Mouse (Mus musculus) gastrocnemius, postnatal 10 days (tissue): ENCODE data around the gene Ptger4. TPM values are rescaled to one million over a fixed set of nuclear protein-coding genes. Genes with fewer than 3 reads are reported as not detected.
"Not testable (repeated sequence)": the region's sequence is repeated elsewhere in the genome, so short reads cannot be mapped to it uniquely, and the experiment has no call there.

ENCODE experiments used
- DNase-seq: peaks from one replicate; pipeline ENCODE4 v3.0.0; 2021; ENCODE audit warnings: mixed read lengths
- total RNA-seq, 2 experiments: library from RNA; stranded (reverse); gene quantifications; 2 replicates each; pipeline ENCODE4 v1.2.3; 2021

Gene Ptger4
- total RNA-seq, 2 experiments from 2014 or later, result 0.94 to 1.5 TPM

DNA sequence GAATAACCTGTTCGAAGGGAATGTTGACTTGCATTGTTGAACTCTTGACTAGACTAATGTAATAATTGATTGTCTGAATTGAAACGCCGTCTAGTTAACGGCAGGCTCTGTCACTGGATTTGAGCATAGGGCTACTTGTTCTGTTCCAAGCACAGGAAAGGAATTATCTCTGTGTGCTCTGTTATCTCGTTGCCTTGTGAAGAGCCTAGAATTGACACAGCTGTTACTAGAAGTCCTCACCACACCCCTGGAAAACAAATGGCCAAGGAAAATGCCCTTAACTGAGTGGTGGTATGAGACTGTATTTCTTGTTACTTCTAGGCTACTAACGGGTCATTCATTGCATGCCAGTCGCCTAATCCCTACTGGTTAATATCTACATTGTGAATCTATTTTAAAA lies 5.9 kb downstream of the Ptger4 start:
- DNase-seq, result no peak

- no peak for DNase-seq
These were observed 6.9 kb downstream of the Ptger4 start for GRCm38 (mm10) chr15:5237012-5237660.

DNA sequence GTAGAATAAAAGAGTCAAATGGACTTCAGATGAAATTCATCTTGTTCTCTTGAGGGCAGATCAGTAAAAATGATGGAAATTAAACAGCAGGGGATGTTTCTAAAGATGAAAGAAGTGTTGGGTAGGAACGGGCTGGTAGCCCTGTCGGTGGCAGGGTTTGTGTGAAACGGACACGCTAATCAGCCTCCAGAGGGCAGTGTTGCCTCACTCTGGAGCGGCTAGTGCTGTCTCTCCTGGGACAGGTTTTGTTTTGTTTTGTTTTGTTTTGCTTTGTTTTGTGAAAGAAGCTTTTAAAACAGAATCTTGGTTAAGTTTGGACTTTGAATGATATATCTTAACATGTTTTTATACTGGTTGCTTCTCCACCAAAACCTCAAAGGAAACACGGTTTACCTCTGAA lies 7.4 kb downstream of the Ptger4 start:
- peak; percentile 78 for DNase-seq

DNA sequence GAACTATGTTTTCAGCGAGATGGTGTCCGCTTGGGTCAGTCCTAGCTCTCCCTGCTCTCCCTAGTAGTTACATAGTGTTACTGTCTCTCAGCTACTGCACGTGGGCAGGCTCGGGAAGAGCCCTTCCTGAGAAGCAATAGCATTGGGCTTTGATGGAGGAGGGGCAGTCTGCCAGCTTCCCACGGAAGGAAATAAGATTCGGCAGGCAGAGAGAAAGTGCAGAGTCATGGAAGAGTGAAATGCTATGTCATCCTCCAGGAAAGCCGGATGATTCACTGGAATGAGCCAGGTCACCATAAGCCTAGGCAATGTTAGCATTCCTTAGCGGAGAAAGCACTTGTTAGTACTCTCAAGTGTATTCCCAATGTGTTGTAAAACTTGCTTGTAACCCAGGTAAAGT lies 8.5 kb downstream of the Ptger4 start:
- DNase-seq, result peak; percentile 40

DNA sequence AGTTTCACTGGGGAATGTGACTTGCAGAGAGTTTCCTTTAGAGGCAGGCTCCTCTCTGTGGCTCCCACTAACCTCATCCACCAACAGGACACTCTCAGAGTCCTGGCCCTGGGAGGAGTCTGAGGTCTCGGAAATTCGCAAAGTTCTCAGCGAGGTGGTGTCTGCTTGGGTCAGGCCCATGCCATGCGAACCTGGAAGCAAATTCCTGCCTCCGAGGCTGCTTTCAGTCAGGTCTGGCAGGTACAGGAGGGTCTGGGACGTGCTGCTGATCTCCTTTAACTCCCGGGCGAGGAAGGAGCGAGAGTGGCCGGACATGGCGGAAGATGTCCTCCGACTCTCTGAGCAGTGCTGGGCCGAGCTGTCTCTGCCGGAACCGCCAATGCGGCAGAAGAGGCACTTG lies 9.3 kb downstream of the Ptger4 start:
- no peak for DNase-seq

DNA sequence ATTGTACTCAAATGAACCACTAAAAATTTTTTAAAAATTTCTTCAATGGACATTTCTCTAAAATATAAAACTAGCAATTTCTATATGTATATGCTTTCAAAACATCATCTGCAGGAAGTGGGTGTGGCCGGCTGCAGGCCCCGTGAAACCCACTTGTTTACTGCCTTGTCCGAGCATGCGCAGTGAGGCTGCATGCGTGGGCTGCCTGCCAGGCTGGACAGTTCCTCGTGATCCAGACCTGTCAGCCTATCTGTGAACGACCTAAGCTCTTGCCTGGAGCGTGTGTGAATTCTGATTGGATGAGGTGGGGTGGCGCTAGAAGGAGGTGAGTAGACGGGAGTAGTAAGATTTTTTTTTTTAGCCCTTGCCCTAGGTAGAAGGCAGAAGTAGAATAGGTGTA lies 13.2 kb downstream of the Ptger4 start:
- DNase-seq, result not testable (repeated sequence)

DNA sequence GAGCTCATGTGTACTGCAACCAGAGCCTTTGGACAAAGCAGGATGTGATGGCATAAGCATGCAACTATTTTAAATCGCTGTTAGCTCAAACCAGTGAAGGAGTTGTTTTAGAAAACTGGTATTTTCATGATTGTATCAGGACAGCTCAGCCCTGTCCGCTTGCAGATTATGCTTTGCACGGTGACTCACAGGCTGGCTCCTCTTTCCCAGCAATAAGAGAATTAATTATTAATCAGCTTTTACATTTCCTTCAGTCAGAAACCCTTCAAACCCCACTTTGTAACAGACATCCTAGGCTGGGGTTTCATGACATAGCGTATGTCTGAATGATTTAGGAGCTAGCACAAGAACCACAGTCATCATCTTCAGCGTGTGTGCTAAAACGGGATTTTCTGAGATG lies 23.5 kb downstream of the Ptger4 start:
- DNase-seq, result no peak

DNA sequence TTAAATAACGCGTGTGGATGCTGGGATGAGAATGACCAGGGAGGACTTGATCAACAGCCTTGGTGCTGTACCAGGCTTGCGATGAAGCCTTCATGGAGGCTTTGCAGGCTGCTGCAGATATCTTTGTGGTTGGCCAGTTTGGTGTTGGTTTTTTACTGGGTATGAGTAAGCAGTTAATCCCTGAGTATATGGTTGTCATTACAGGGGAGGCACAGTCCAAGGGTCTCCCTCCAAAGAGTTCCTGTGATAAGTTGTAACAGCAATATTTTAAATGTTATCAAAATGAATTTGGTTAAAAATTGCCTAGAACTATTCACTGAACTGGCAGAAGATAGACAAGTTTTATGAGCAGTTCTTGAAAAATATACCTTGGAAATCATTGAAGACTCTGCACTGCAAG lies 34.9 kb downstream of the Ptger4 start:
- DNase-seq, result no peak

DNA sequence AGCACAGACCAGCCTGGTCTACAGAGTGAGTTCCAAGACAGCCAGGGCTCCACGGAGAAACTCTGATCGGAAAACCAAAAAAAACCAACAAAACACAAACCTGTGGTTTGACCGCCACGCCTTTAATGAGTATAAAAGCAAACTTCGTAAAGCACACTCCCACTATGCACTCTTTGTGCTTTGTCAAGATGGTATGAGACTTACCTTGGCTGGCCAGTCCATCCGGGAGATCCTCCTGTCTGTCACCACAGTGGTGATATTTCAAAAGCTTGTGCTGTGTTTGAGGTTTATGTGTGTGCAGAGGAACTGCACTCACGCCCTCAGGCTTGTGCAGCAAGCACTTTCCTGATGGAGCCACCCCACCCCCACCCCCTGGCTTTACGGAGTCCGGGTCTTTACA lies 38.8 kb downstream of the Ptger4 start:
- no peak for DNase-seq

DNA sequence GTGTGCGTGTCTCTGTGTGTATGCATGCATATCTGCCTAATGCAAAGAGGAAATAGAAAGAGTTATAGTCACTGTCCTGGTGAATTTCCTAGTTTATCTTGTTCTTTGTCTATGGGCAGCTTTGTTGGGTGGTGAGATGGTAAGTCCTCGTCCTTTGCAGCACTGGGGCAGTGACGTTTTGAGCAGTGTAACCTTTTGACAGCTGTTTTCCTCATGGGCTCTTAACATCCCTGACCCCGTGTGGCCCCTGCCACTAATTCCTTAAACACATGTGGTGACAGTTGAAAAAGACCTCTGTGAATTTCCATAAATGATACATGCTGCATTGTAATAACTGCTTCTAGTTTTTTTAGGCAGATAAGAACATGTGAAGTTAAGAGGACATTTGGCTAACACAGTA lies 47.3 kb downstream of the Ptger4 start:
- DNase-seq, result no peak

DNA sequence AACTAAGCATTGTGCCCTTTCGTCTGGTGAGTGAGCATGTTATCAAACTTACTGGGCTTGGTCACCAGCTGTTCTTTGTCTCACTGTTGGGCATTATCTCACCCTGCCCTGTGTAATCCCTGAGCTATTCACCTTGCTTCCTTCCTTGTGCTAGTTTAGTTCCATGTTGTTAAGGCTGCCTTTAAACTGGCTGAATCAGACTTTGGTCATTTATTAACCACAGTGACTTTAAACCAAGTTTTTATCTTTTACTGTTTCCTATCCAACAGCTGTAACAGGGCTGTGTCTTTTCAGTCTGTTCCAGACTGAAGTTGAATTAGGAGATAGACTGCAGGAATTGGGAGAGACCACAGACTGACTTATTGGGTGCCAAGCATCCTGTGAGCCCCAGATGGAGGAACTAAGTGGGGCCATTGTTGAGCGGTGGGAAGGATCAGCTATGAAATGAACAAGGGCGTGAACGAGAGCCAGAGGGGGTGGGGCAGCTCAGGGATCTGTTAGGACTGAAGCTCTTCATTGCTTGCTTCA lies 47.9 kb downstream of the Ptger4 start:
- no peak for DNase-seq

DNA sequence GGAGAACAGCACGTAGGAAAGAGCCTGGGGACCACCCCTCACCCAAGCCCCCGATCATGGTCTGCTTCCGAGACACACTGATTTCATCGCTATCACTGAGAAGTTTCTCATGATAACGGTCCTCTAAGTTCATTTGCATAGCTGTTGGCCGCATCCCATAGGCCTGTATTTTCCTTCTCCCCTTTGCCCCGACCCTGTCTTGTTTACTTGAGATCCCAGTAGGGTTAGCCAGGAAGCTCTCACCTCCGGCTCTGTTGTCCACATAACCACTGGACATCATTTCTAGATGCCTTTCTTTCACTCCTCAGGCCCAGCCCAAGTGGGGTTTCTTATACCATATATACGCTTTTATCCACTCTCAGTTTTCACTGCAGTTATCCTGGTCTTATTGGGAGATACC lies 49.1 kb downstream of the Ptger4 start:
- DNase-seq, result no peak

- DNase-seq, result no peak
These were observed 49.5 kb downstream of the Ptger4 start for GRCm38 (mm10) chr15:5194446-5194845.

GRCm38 (mm10) chr15:5193833-5194232 lies 50.2 kb downstream of the Ptger4 start:
- no peak for DNase-seq

GRCm38 (mm10) chr15:5189504-5190093 lies 54.4 kb downstream of the Ptger4 start:
- peak; percentile 15 for DNase-seq

- DNase-seq, result no peak
These were observed 56.0 kb downstream of the Ptger4 start for GRCm38 (mm10) chr15:5188029-5188428.

DNA sequence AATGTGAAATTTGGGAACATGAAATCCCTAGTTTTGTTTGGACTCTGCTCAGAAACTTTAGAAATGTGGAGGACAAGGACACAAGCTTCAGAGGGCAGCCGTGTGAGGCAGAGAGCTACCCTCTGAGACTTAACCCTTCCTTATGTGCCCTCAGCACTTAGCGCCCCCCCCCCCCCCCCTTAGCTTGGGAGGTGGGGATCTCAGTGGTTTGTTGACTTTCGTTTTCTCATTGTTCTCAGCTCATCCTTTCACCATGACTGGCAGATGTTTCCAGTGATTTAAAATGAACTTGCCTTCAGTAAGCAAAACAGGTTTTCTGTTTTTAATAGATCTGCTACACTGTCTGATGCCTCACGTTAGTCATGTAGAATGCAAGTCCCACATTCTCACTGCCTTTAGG lies 56.9 kb downstream of the Ptger4 start:
- DNase-seq, result no peak

DNA sequence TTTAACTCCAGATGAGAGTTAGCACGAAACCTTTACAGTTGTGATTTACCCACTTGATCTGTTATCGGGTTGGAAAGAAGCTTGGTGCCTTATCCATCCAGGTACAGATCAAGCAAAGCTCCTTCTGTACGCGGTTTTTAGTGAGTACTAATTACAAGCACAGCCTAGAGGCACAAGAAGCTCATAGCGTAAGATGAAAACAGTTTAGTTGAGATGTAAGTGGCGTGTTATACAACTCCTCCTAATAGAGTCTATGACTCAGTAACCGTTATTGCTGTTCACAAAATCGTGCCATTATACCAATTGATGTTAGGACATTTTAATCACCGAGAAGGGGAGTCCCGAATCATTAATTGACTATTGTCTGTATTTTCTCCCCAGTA lies 57.7 kb downstream of the Ptger4 start:
- no peak for DNase-seq

GRCm38 (mm10) chr15:5185366-5186292 lies 58.4 kb downstream of the Ptger4 start, which contains the start of gene Ttc33:
Gene Ttc33, plus strand, starts transcription at chr15:5185525.
- peak; percentile 68 for DNase-seq

DNA sequence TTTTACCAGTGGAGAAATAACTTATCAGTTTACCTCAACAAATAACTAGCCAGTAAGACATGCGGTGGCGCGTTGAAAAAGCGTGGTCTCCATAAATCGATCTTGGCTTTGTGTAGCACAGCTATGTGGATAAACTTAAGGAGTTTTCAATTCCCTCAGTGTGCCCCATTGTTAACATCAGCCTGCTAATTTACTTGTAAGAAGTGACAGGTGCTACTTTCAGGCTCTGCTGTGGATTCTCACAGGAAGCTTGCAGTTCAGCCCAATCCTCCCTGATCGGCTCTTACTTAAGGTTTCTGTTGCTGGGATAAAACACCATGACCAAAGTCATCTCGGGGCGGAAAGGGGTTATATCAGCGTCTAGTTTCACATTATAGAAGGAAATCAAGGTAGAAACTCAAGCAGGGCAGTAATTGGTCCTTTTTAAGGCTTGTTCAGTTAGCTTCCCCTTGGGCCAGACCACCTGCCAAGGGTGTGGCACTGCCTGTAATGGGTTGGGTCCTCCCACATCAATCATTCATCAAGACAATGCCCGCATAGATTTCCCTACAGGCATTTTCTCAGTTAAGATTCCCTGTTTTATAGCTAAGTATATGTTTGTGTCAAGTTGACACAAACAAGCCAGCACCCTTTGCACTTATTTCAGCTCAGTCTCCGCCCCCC lies 59.2 kb downstream of the Ptger4 start:
- DNase-seq, result no peak

- no peak for DNase-seq
These were observed 70.7 kb downstream of the Ptger4 start for GRCm38 (mm10) chr15:5173217-5173820.
